Mouse (Mus musculus): ENCODE measurements around the gene Banp. TPM values are rescaled to one million over a fixed set of nuclear protein-coding genes. Genes with fewer than 3 reads are reported as not detected.

Banp gene
- total and polyA plus RNA-seq, 2 experiments from 2014 or later: 22.8 to 59.7 TPM

DNA sequence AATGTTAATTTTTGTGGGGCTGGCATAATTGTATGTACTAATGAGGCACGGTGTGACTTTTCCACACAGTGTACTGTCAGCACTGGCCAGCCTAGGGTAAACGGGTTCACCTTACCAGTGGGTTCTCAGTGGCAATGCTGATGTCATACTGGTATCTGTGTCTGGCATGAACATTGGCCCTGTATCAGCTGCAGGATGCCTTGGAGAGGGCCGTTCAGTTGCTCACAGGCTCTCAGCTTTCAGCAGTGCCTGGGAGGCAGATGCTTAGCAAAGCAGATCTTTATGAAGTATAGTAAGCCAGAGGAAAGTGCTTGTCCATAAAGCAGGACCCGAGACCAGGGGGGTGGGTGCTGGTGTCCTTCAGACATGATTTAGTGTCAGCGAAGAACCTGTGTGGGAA lies 16.6 kb downstream of the Banp start:
- 66% methylated on average over 5 of the region's 5 CpGs for WGBS
- no peaks in the 10 kb centered on the region for H3K36me3 ChIP-seq (ENCODE audit: insufficient read depth, low read length)
- no peaks in the 10 kb centered on the region for H3K9me3 ChIP-seq (ENCODE audit: low read length)
- H3K9ac ChIP-seq (replicated peaks; ENCODE audit: low read length): no peak overlapping the region
- H3K27ac ChIP-seq: peak overlapping the region; percentile 60; the same call in 1 of the 2 replicates
- H3K4me1 ChIP-seq (ENCODE audit: insufficient read depth, low read length): peaks cover 18% of the 10 kb centered on the region
- TF ChIP-seq CTCF (IDR thresholded peaks at IDR 0.05; ENCODE audit: low read depth): no peak
- H3K4me3 ChIP-seq (ENCODE audit: low read length): no peak overlapping the region
- no peak overlapping the region for H3K4me2 ChIP-seq (ENCODE audit: low read depth, low read length)
- no peaks in the 10 kb centered on the region for H3K27me3 ChIP-seq (ENCODE audit: insufficient read depth, low read length)
- no peak for DNase-seq (ENCODE audit: low spot score)
- no peak for ATAC-seq

DNA sequence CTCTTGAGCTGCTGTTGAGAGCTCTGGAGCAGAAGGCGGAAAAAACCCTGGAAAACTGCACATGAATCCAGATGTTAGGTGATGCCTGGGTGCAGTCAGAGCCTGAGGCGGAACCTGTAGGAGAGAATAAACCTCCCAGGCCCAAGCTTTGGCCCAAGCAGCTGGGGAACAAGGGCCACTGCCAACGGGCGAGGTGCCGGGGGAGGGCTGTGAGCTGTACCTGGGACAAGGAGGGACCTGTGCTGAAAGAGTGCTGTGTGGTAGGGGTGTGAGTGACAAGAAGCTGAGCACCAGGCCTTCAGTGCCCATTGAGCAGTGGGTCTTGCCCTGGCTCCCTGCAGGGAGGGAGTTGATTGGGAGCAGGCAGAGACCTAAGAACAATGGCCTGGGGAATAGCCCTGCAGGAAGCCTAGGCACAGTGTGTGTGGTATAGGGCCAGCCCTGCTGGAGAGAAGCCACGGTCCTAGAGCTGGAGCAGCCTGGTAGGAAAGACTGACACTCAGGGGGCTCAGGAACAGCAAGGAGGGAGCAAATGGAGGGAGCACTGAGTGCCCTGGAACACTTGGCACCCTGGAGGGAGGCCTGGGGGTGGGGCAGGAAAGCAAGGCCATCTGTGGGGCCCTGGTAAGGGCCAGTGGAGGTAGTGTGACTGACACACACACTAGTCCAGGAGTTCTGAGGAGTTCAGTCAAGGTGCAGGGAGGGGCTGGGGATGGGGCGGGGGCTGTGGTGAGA lies 17.3 kb downstream of the Banp start:
- Histone ChIP-seq H3K9ac (replicated peaks; ENCODE audit: low read length) (no peak overlapping the region; the same call in 1 of the 2 replicates), H3K27ac (peak overlapping the region; percentile 60; the same call in 1 of the 2 replicates), H3K36me3 (ENCODE audit: insufficient read depth, low read length) (no peaks in the 10 kb centered on the region), H3K4me1 (ENCODE audit: insufficient read depth, low read length) (peaks cover 18% of the 10 kb centered on the region), H3K9me3 (ENCODE audit: low read length) (no peaks in the 10 kb centered on the region), H3K4me2 (ENCODE audit: low read depth, low read length) (no peak overlapping the region), H3K27me3 (ENCODE audit: insufficient read depth, low read length) (no peaks in the 10 kb centered on the region), H3K4me3 (ENCODE audit: low read length) (no peak overlapping the region)
- WGBS: 51% methylated on average over 7 of the region's 7 CpGs
- TF ChIP-seq CTCF (IDR thresholded peaks at IDR 0.05; ENCODE audit: low read depth): no peak
- ATAC-seq: peak; percentile 62; the same call in 1 of the 2 replicates
- DNase-seq (ENCODE audit: low spot score): peak; percentile 35

DNA sequence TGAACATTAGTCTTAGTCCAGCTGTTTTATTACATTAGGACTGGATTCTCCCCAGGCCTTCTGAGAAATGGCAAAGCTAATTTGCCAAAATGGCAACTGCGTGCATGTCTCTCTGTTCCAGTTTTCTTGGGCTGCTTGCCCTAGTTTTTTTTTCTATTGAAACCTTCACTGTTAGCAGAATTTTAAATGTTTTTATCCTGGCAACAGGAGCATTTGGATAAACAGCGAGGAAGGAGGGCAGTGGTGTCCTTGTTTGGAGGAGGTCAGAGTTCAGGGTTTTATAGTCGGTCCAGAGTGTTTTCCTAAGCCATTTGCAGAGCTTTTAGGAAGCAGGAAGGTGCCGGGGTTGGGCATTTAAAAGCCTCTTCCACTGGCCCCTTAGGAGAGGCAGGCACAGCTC lies 18.4 kb downstream of the Banp start:
- Histone ChIP-seq H3K36me3 (ENCODE audit: insufficient read depth, low read length) (no peaks in the 10 kb centered on the region), H3K4me2 (ENCODE audit: low read depth, low read length) (no peak overlapping the region), H3K4me1 (ENCODE audit: insufficient read depth, low read length) (peaks cover 18% of the 10 kb centered on the region), H3K27ac (peak overlapping the region; percentile 60; the same call in 1 of the 2 replicates), H3K27me3 (ENCODE audit: insufficient read depth, low read length) (no peaks in the 10 kb centered on the region), H3K9ac (replicated peaks; ENCODE audit: low read length) (no peak overlapping the region), H3K4me3 (ENCODE audit: low read length) (no peak overlapping the region), H3K9me3 (ENCODE audit: low read length) (no peaks in the 10 kb centered on the region)
- no peak for TF ChIP-seq CTCF (IDR thresholded peaks at IDR 0.05; ENCODE audit: low read depth)
- WGBS: 41% methylated on average over 4 of the region's 4 CpGs
- ATAC-seq: no peak
- DNase-seq (ENCODE audit: low spot score): peak; percentile 38

DNA sequence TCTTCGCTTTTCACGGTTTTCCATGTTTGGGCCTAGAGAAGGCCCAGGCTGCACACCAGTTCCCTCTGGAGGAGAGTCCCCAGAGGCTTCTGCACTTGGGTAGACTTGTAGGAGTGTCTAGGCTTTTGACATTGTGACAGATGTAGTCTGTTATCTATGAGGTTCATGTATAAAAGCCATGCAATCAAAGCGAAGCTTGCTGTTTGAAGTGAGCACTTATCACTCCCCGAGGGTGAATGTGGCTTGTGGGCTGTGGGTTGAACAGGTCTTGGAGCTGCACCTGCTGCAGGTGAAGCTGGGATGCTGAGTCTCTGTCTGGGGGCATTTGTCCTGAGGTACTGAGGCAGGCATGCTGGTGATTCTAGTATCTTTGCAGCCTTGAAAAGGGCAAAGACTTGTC lies 19.0 kb downstream of the Banp start:
- 79% methylated on average over 4 of the region's 4 CpGs for whole genome bisulfite sequencing
- DNase-seq (ENCODE audit: low spot score): no peak
- Histone ChIP-seq H3K9ac (replicated peaks; ENCODE audit: low read length) (no peak overlapping the region), H3K36me3 (ENCODE audit: insufficient read depth, low read length) (no peaks in the 10 kb centered on the region), H3K27me3 (ENCODE audit: insufficient read depth, low read length) (no peaks in the 10 kb centered on the region), H3K4me3 (ENCODE audit: low read length) (no peak overlapping the region), H3K27ac (peak overlapping the region; percentile 60), H3K4me1 (ENCODE audit: insufficient read depth, low read length) (peaks cover 18% of the 10 kb centered on the region), H3K4me2 (ENCODE audit: low read depth, low read length) (no peak overlapping the region), H3K9me3 (ENCODE audit: low read length) (no peaks in the 10 kb centered on the region)
- no peak for ATAC-seq
- TF ChIP-seq CTCF (IDR thresholded peaks at IDR 0.05; ENCODE audit: low read depth): no peak

DNA sequence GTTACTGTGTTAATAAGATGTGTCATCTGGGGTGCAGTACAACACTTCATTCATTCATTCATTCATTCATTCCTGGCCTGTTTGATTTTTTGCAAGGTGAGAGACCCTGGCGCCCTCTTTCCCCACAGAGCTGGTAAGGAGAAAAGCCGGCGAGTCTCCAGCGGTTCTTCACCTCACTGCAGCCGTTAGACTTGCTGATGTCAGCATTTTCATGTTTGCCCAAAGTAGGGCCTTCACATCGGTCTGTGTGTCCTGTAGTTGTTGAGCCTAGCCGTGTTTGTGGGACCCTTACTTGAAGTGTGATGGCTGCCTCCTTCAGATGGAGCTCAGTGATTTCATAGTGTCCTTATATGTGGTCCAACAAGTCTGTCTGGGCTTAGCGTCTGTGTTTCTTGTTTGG lies 20.7 kb downstream of the Banp start:
- WGBS: 82% methylated on average over 8 of the region's 8 CpGs
- H3K36me3 ChIP-seq (ENCODE audit: insufficient read depth, low read length): peaks cover 8% of the 10 kb centered on the region; the same call in 1 of the 2 replicates
- no peak overlapping the region for H3K4me3 ChIP-seq (ENCODE audit: low read length)
- DNase-seq (ENCODE audit: low spot score): no peak
- H3K27ac ChIP-seq: no peak overlapping the region
- ATAC-seq: no peak
- no peaks in the 10 kb centered on the region for H3K9me3 ChIP-seq (ENCODE audit: low read length)
- no peak overlapping the region for H3K4me2 ChIP-seq (ENCODE audit: low read depth, low read length)
- H3K4me1 ChIP-seq (ENCODE audit: insufficient read depth, low read length): peaks cover 18% of the 10 kb centered on the region
- no peak overlapping the region for H3K9ac ChIP-seq (replicated peaks; ENCODE audit: low read length)
- TF ChIP-seq CTCF (IDR thresholded peaks at IDR 0.05; ENCODE audit: low read depth): no peak
- no peaks in the 10 kb centered on the region for H3K27me3 ChIP-seq (ENCODE audit: insufficient read depth, low read length)

DNA sequence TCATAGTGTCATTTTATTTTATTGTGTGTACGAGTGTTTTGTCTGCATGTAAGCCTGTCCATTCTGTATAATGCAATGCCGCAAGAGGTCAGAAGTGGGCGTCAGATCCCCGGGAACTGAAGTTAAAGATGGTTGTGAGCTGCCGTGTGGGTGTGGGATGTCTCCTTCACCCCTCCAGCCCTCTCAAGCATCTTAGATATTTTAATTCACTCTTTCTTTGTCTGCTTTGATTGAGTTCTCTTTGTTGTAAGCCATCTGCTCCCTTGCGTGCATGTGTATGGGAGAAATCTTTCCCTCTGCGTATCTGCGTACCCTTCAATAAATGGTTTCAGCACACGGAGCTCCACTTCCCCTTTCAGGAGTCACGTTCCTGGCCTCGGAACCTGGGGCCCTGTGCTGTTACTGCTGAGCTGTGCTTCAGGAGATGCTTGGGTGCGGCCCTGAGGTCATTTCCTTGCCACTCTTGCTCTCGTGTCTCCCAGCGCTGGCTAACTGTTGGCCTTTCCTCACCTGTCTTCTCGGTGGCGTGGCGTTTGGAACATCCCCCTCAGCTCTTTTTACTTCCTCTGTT lies 22.0 kb downstream of the Banp start:
- DNase-seq (ENCODE audit: low spot score) (peak; percentile 43), ATAC-seq (no peak)
- Histone ChIP-seq H3K9ac (replicated peaks; ENCODE audit: low read length) (no peak overlapping the region), H3K9me3 (ENCODE audit: low read length) (no peaks in the 10 kb centered on the region), H3K36me3 (ENCODE audit: insufficient read depth, low read length) (peaks cover 21% of the 10 kb centered on the region), H3K4me1 (ENCODE audit: insufficient read depth, low read length) (peaks cover 12% of the 10 kb centered on the region), H3K27ac (0 out of 2 replicates have a peak overlapping the region, but pooled peaks have one; percentile 4), H3K27me3 (ENCODE audit: insufficient read depth, low read length) (no peaks in the 10 kb centered on the region), H3K4me3 (ENCODE audit: low read length) (no peak overlapping the region), H3K4me2 (ENCODE audit: low read depth, low read length) (no peak overlapping the region)
- 67% methylated on average over 17 of the region's 17 CpGs for WGBS
- TF ChIP-seq CTCF (IDR thresholded peaks at IDR 0.05; ENCODE audit: low read depth): peak; percentile 42; the same call in 1 of the 2 replicates

DNA sequence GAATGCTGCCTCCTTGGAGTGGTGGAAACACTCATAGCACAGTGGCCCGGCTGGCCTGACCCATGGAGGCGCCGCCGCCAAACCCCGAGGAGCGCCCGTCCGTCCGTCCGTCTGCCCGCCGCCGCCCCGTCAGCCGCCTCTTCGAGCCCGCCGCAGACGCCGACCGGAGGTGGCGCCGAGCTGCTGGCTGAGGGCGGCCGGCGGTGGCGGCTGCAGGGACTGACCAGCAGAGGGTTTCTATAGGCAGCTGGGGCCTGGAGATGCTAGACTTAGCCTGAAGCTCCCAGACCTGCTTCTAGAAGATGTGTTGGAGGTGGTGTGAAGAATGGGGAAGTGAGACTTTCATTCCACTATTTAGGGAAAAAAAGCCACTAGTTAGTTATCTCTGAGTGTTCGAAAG lies 24.4 kb downstream of the Banp start:
- 95% methylated on average over 28 of the region's 28 CpGs for WGBS
- Histone ChIP-seq H3K4me3 (ENCODE audit: low read length) (no peak overlapping the region), H3K27ac (no peak overlapping the region), H3K4me2 (ENCODE audit: low read depth, low read length) (no peak overlapping the region), H3K36me3 (ENCODE audit: insufficient read depth, low read length) (peaks cover 31% of the 10 kb centered on the region), H3K4me1 (ENCODE audit: insufficient read depth, low read length) (no peaks in the 10 kb centered on the region), H3K9me3 (ENCODE audit: low read length) (no peaks in the 10 kb centered on the region), H3K27me3 (ENCODE audit: insufficient read depth, low read length) (no peaks in the 10 kb centered on the region), H3K9ac (replicated peaks; ENCODE audit: low read length) (no peak overlapping the region)
- ATAC-seq (no peak), DNase-seq (ENCODE audit: low spot score) (no peak)
- no peak for TF ChIP-seq CTCF (IDR thresholded peaks at IDR 0.05; ENCODE audit: low read depth)
